Mouse (Mus musculus): ENCODE measurements at regions not wholly inside any gene's neighbourhood (a gene's known extent, or its start where the extent isn't known, plus 50 kb on each side); places are given as distances from the start of the nearest gene placed in this dataset.

DNA sequence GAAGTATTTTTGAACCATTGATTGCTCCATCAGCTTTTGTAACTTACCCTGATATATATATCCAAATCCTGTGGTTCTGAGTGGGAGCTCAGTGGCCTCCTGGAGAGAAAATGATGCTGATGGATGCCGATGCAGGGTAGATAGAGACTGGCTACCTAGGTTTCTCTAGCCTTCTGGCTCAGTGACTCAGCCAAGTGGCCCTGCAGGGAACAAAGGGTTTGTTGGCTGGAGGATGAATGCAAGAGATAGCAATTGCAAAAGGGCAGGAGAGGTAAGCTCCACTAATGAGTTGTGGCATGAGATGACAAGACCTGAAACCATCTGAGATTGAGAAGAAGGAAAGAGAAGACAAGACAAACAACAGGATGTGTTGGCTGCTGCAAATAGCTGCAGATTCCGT lies 524.6 kb upstream of the Pdzrn3 start:
- no peaks in the 10 kb centered on the region for H3K4me1 ChIP-seq (ENCODE audit: control insufficient read depth, insufficient read depth, low read length)
- TF ChIP-seq CTCF (IDR thresholded peaks at IDR 0.05; ENCODE audit: extremely low read depth, insufficient read depth, low read length) = no peak
- no peak for TF ChIP-seq POLR2A (IDR thresholded peaks at IDR 0.05; ENCODE audit: extremely low read depth, insufficient read depth, low read length)
- H3K4me3 ChIP-seq (ENCODE audit: insufficient read depth, low read length) = no peak overlapping the region
- no peak overlapping the region for H3K27ac ChIP-seq (ENCODE audit: insufficient read depth, low read length)

DNA sequence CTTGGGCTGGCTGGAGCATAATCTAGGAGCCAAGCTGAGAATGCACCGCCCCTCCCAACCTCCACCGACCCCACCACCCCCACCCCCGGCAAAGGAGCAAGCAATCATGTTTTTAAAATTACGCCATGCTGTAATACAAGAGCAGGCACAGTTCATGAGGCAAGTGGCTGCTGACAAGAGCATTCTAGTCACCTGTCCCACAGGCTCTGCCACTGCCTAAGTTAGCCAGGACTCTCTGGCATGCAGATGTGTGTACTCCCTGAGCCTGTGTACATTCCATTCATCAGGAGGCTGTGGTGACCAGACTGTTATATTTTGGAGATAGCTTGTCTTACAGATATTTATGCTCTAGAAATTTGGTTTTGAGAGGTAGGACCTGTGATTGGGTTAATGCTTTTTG lies 520.8 kb upstream of the Pdzrn3 start:
- H3K27ac ChIP-seq (ENCODE audit: insufficient read depth, low read length) = no peak overlapping the region
- H3K4me3 ChIP-seq (ENCODE audit: insufficient read depth, low read length) = no peak overlapping the region
- no peak for TF ChIP-seq POLR2A (IDR thresholded peaks at IDR 0.05; ENCODE audit: extremely low read depth, insufficient read depth, low read length)
- no peak for TF ChIP-seq CTCF (IDR thresholded peaks at IDR 0.05; ENCODE audit: extremely low read depth, insufficient read depth, low read length)
- H3K4me1 ChIP-seq (ENCODE audit: control insufficient read depth, insufficient read depth, low read length) = no peaks in the 10 kb centered on the region

DNA sequence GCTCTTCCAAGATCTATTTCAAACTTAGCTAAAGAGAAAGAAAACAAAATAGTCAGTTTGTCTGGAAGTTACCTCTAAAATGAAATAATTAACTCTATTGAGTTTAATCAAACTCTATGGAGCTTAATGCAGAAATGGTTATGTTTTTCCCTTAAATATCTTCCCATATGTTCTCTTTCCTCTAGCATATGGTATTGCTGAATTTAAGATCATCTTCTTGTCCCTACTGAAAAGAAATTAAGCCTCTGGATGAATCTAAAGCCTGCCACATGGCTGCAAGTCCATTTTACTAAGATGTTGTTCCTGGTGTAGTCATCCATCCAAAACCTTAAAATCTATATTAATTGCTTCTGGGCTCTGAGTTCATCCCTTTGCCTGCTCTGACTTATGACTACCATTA lies 513.0 kb upstream of the Pdzrn3 start:
- TF ChIP-seq CTCF (IDR thresholded peaks at IDR 0.05; ENCODE audit: extremely low read depth, insufficient read depth, low read length) = no peak
- no peak for TF ChIP-seq POLR2A (IDR thresholded peaks at IDR 0.05; ENCODE audit: extremely low read depth, insufficient read depth, low read length)
- Histone ChIP-seq H3K4me1 (ENCODE audit: control insufficient read depth, insufficient read depth, low read length) (no peaks in the 10 kb centered on the region), H3K4me3 (ENCODE audit: insufficient read depth, low read length) (no peak overlapping the region), H3K27ac (ENCODE audit: insufficient read depth, low read length) (no peak overlapping the region)

DNA sequence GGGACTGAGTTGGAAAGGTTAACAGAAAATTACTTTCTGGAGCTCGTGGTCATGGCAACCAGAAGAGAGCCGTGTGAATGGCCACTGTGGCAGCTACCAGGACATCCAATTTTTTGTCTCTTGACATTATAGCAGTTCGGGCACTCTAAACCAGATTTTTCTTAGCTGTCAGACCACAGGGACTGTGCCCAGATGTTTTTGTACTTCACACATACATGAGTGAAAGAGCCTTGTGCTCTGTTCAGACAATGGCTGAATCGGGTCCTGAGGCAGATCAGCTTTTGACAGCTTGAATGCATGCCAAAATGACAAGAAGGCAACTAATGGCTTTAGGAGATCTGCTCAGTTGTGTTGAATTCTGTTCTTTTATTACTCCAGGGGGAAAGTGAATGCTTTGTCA lies 505.2 kb upstream of the Pdzrn3 start:
- H3K4me1 ChIP-seq (ENCODE audit: control insufficient read depth, insufficient read depth, low read length) = no peaks in the 10 kb centered on the region; the same call in 1 of the 2 replicates
- no peak overlapping the region for H3K4me3 ChIP-seq (ENCODE audit: insufficient read depth, low read length)
- H3K27ac ChIP-seq (ENCODE audit: insufficient read depth, low read length) = no peak overlapping the region
- TF ChIP-seq CTCF (IDR thresholded peaks at IDR 0.05; ENCODE audit: extremely low read depth, insufficient read depth, low read length) (no peak), POLR2A (IDR thresholded peaks at IDR 0.05; ENCODE audit: extremely low read depth, insufficient read depth, low read length) (no peak)

DNA sequence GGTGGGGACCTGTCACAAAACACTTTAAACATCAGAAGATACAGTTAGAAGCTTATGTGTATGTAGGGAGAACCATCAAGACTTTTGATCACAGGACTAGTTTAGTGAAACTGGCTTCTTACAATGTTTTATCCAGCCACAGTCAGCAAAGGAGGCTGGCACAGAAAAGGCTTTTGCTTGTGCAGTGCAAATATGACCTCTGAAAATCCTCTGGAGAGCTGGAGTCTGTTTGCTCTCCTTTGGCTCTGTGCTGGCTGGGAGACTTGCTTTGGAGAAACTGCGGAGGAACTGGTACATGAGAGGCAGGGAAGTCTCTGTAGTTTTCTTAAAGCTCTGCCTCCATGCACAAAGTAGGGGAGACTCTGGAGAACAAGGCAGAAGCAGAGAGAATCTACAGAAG lies 497.2 kb upstream of the Pdzrn3 start:
- no peak for TF ChIP-seq CTCF (IDR thresholded peaks at IDR 0.05; ENCODE audit: extremely low read depth, insufficient read depth, low read length)
- TF ChIP-seq POLR2A (IDR thresholded peaks at IDR 0.05; ENCODE audit: extremely low read depth, insufficient read depth, low read length) = no peak
- Histone ChIP-seq H3K4me3 (ENCODE audit: insufficient read depth, low read length) (no peak overlapping the region), H3K27ac (ENCODE audit: insufficient read depth, low read length) (no peak overlapping the region), H3K4me1 (ENCODE audit: control insufficient read depth, insufficient read depth, low read length) (no peaks in the 10 kb centered on the region)

DNA sequence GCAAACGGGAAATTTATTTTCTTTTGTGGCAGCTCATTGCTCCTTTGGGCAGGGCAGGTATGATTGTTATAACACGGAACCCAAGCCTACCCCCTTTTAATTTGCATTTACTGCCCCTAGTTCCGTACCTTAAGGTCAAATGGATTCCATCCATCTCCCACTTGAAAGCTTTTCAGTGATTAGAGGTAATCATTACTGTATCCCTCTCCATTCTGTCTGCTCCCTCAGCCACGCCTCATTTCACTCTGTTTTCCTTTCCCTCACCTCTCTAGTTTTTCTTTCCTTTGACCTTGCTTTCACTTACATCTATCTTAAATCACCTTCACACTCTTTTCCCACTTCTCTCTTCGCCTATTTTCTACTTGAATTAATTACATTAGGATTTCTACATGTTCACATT lies 481.2 kb upstream of the Pdzrn3 start:
- H3K27ac ChIP-seq (ENCODE audit: insufficient read depth, low read length) = no peak overlapping the region
- TF ChIP-seq POLR2A (IDR thresholded peaks at IDR 0.05; ENCODE audit: extremely low read depth, insufficient read depth, low read length) (no peak), CTCF (IDR thresholded peaks at IDR 0.05; ENCODE audit: extremely low read depth, insufficient read depth, low read length) (no peak)
- H3K4me3 ChIP-seq (ENCODE audit: insufficient read depth, low read length) = no peak overlapping the region
- H3K4me1 ChIP-seq (ENCODE audit: control insufficient read depth, insufficient read depth, low read length) = no peaks in the 10 kb centered on the region

DNA sequence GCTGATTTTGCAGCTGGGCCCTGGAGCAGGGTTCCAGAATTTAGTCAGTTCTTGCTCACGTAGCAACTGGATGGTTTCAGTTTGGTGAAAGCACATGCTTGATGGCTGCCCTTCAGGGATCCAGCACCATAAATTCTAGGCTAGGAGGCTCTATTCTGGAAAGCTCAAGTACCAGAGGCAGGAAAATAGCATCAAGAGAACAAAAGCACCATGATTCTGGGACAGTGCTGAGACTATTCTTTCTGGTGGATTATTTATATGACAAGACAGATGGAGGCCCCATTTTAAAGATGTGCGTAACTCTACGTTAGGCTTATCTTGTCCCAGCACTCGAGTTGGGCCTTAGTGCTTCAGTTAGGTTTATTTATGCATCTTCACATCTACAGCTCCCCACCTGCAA lies 463.0 kb upstream of the Pdzrn3 start:
- Histone ChIP-seq H3K4me3 (ENCODE audit: insufficient read depth, low read length) (no peak overlapping the region), H3K27ac (ENCODE audit: insufficient read depth, low read length) (no peak overlapping the region), H3K4me1 (ENCODE audit: control insufficient read depth, insufficient read depth, low read length) (no peaks in the 10 kb centered on the region)
- no peak for TF ChIP-seq CTCF (IDR thresholded peaks at IDR 0.05; ENCODE audit: extremely low read depth, insufficient read depth, low read length)
- no peak for TF ChIP-seq POLR2A (IDR thresholded peaks at IDR 0.05; ENCODE audit: extremely low read depth, insufficient read depth, low read length)

DNA sequence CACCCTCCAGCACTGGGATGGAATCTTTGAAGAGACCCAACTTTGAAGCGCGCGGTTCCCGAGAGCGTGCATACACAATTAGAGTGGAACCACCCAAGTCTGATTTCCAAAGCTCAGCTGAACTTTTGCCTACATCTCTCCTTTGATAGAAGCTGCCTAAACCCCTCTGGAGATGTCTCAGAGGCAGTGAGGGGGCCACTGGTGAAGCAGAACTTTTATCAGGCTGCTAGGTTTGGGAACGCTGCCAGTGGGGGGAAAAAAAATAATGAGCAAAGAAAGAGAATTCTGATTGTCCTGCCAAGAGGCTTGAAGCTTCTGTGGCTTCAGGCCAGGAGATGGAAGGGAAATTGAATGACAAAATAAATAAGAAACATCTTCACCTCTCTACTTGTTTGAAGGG lies 459.9 kb upstream of the Pdzrn3 start:
- H3K27ac ChIP-seq (ENCODE audit: insufficient read depth, low read length) = no peak overlapping the region
- no peak overlapping the region for H3K4me3 ChIP-seq (ENCODE audit: insufficient read depth, low read length)
- TF ChIP-seq POLR2A (IDR thresholded peaks at IDR 0.05; ENCODE audit: extremely low read depth, insufficient read depth, low read length) = no peak
- no peak for TF ChIP-seq CTCF (IDR thresholded peaks at IDR 0.05; ENCODE audit: extremely low read depth, insufficient read depth, low read length)
- H3K4me1 ChIP-seq (ENCODE audit: control insufficient read depth, insufficient read depth, low read length) = no peaks in the 10 kb centered on the region

DNA sequence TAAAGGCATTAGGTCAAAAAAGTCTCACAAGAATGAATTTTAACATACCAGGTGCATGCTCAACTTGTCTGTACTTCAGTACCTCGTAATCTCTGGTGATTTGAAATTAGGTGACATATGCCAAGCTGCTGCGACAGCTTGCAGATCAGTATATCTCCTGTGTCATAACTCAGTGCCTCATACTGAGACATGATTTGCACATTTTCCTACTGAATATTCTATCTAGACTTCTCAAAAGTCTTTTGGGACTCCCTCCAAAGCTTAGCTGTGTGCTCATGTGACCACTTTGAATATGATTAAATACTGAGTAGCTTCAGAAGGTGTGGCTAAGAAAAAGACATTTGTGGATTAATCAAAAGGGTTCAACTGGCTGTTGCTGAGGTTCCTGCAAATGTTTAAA lies 416.3 kb upstream of the Pdzrn3 start:
- Histone ChIP-seq H3K4me1 (ENCODE audit: control insufficient read depth, insufficient read depth, low read length) (no peaks in the 10 kb centered on the region), H3K27ac (ENCODE audit: insufficient read depth, low read length) (no peak overlapping the region), H3K4me3 (ENCODE audit: insufficient read depth, low read length) (no peak overlapping the region)
- no peak for TF ChIP-seq POLR2A (IDR thresholded peaks at IDR 0.05; ENCODE audit: extremely low read depth, insufficient read depth, low read length)
- TF ChIP-seq CTCF (IDR thresholded peaks at IDR 0.05; ENCODE audit: extremely low read depth, insufficient read depth, low read length) = no peak

DNA sequence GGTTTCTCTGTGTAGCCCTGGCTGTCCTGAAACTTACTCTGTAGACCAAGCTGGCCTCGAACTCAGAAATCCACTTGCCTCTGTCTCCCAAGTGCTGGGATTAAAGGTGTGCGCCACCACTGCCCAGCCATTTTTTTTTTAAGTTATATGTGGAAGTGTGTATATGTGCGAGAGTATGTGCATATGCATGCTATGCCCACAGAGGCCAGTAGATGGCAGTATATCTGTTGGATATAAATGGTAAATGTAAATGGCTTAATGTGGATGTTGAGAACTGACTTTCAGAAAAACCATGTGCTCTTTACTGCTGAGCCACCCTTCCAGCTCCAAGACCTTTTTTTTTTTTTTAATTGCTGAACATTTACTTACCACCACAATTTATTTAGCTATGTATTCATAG lies 400.2 kb upstream of the Pdzrn3 start:
- no peak overlapping the region for H3K4me3 ChIP-seq (ENCODE audit: insufficient read depth, low read length)
- TF ChIP-seq POLR2A (IDR thresholded peaks at IDR 0.05; ENCODE audit: extremely low read depth, insufficient read depth, low read length) (no peak), CTCF (IDR thresholded peaks at IDR 0.05; ENCODE audit: extremely low read depth, insufficient read depth, low read length) (no peak)
- no peaks in the 10 kb centered on the region for H3K4me1 ChIP-seq (ENCODE audit: control insufficient read depth, insufficient read depth, low read length)
- H3K27ac ChIP-seq (ENCODE audit: insufficient read depth, low read length) = no peak overlapping the region

DNA sequence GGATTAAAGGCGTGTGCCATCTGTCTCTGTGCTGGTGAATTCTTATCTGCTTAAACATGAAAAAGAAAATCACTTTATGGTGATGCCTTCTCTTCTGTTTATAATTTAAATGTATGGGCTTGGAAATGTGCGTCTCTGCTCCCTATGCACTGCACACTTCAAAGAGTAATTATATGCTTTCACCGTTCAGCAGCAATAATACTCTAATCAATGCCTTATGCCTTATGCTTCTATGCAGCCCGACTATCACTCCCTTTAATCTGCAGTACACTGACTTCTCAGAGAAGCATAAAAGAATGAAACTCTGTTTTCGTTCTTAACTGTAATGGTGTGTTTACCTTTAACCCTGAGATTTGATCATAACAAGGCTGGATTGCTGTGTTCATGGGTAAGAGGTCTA lies 395.5 kb upstream of the Pdzrn3 start:
- H3K4me1 ChIP-seq (ENCODE audit: control insufficient read depth, insufficient read depth, low read length) = no peaks in the 10 kb centered on the region
- H3K27ac ChIP-seq (ENCODE audit: insufficient read depth, low read length) = no peak overlapping the region
- H3K4me3 ChIP-seq (ENCODE audit: insufficient read depth, low read length) = no peak overlapping the region

More for the DNA sequence above, 395.5 kb upstream of the Pdzrn3 start:
- TF ChIP-seq CTCF (IDR thresholded peaks at IDR 0.05; ENCODE audit: extremely low read depth, insufficient read depth, low read length) (no peak), POLR2A (IDR thresholded peaks at IDR 0.05; ENCODE audit: extremely low read depth, insufficient read depth, low read length) (no peak)

Data from cortical plate, adult 2 months (tissue).